ENCODE assay signal across 10 mouse cellular contexts in genomic region chr16:44530191-44530590, GRCm38 (mm10). TPM values are rescaled to one million over a fixed set of nuclear protein-coding genes. Genes with fewer than 3 reads are reported as not detected.
DNase-seq lines count a peak whose midpoint lies in the region; ATAC-seq and TF ChIP-seq lines count a peak whose summit lies in the region.
"Had no signal": no experiment of that assay in that cellular context is flagged by ENCODE, and none has a peak within 500 bp of the region (broad histone marks: within the 10 kb centered on the region; RNA-seq: fewer than 3 reads in every experiment).

No protein-coding gene starts in this region.

- no peak for DNase-seq in heart, embryonic 10.5 days (ENCODE audit: low spot score)
- DNase-seq in heart, postnatal 14 days, result no peak
- DNase-seq in CH12.LX (ENCODE audit: extremely low read depth), result peak; percentile 24
- no peak for DNase-seq in kidney, adult 18-20 months

- dilution Hi-C loops in CH12.LX (cut with MboI; ENCODE audit: extremely low pct_ligation_motif_present, extremely low pct_unique_long_range_greater_than_20kb, low sequenced_read_pairs), result no loop called here

- peak; percentile 47 for TF ChIP-seq EP300 in CH12.LX (IDR thresholded peaks at IDR 0.05; ENCODE audit: low read length)

- WGBS in heart, embryonic 10.5 days, result 22% methylated on average over 9 of the region's 9 CpGs
- 23% methylated on average over 9 of the region's 9 CpGs for WGBS in embryonic facial prominence, embryonic 15.5 days
- WGBS in limb, embryonic 13.5 days, result 31% methylated on average over 9 of the region's 9 CpGs

- no peaks in the 10 kb centered on the region for H3K36me3 ChIP-seq in heart, embryonic 10.5 days
- no peaks in the 10 kb centered on the region for H3K36me3 ChIP-seq in CH12.LX (replicated peaks in 1 of 2; ENCODE audit: control insufficient read depth in 1 of 2, insufficient read depth in 1 of 2, low read length in 1 of 2)
- peaks cover 3% of the 10 kb centered on the region for H3K36me3 ChIP-seq in embryonic facial prominence, embryonic 15.5 days
- H3K36me3 ChIP-seq in limb, embryonic 13.5 days, result peaks cover 34% of the 10 kb centered on the region

- H3K27ac ChIP-seq in heart, embryonic 10.5 days, result peak overlapping the region; percentile 39; the same call in 1 of the 2 replicates
- H3K27ac ChIP-seq in CH12.LX (ENCODE audit: insufficient read depth, low read depth), result no peak overlapping the region
- H3K27ac ChIP-seq in embryonic facial prominence, embryonic 15.5 days (replicated peaks), result peak overlapping the region; percentile 84
- peak overlapping the region; percentile 70; the same call in 1 of the 2 replicates for H3K27ac ChIP-seq in limb, embryonic 13.5 days

- no peaks in the 10 kb centered on the region for H3K79me2 ChIP-seq in CH12.LX (replicated peaks; ENCODE audit: control insufficient read depth, extremely low read depth, insufficient read depth, poor library complexity, severe bottlenecking)

- H3K9ac ChIP-seq in CH12.LX (ENCODE audit: insufficient read depth, low read depth), result no peak overlapping the region
- H3K9ac ChIP-seq in embryonic facial prominence, embryonic 15.5 days, result no peak overlapping the region
- no peak overlapping the region for H3K9ac ChIP-seq in limb, embryonic 13.5 days

- TF ChIP-seq POLR2A in CH12.LX (IDR thresholded peaks at IDR 0.05; ENCODE audit: low read depth, low read length), result no peak

- TF ChIP-seq CTCF in CH12.LX (conservative IDR thresholded peaks at IDR 0.05 in 1 of 2, IDR thresholded peaks at IDR 0.05 in 1 of 2; ENCODE audit: low read depth in 2 of 2, low read length in 2 of 2), result no peak

- H3K9me3 ChIP-seq in heart, embryonic 10.5 days, result no peaks in the 10 kb centered on the region
- no peaks in the 10 kb centered on the region for H3K9me3 ChIP-seq in CH12.LX (replicated peaks; ENCODE audit: low read length)
- H3K9me3 ChIP-seq in embryonic facial prominence, embryonic 15.5 days (replicated peaks), result no peaks in the 10 kb centered on the region
- H3K9me3 ChIP-seq in limb, embryonic 13.5 days, result peaks cover 4% of the 10 kb centered on the region; the same call in 1 of the 2 replicates

- H3K4me3 ChIP-seq in heart, embryonic 10.5 days, result no peak overlapping the region
- no peak overlapping the region for H3K4me3 ChIP-seq in CH12.LX (replicated peaks in 1 of 3; ENCODE audit: low read depth in 2 of 3, low read length in 2 of 3, poor library complexity in 1 of 3)
- H3K4me3 ChIP-seq in embryonic facial prominence, embryonic 15.5 days (replicated peaks), result no peak overlapping the region
- no peak overlapping the region for H3K4me3 ChIP-seq in limb, embryonic 13.5 days

- ATAC-seq in embryonic facial prominence, embryonic 15.5 days (ENCODE audit: insufficient number of reproducible peaks, low FRiP score, low TSS enrichment, low read depth), result no peak
- no peak for ATAC-seq in limb, embryonic 13.5 days (ENCODE audit: low FRiP score, low read depth)
- no peak for ATAC-seq in activated CD4-positive, CD25-positive, alpha-beta regulatory T cell, adult 4 months
- ATAC-seq in erythroid progenitor cell, adult 5-6 weeks (replicated peaks; ENCODE audit: low FRiP score, poor library complexity, severe bottlenecking), result no peak
- ATAC-seq: CD4-positive, CD25-positive, alpha-beta regulatory T cell, adult 4 months had no signal

- intact Hi-C loops in heart, postnatal 14 days (cut with DNase I), result no loop called here

- H3K27me3 ChIP-seq in heart, embryonic 10.5 days (ENCODE audit: insufficient read depth, poor library complexity, severe bottlenecking), result no peaks in the 10 kb centered on the region
- no peaks in the 10 kb centered on the region for H3K27me3 ChIP-seq in CH12.LX (replicated peaks)
- H3K27me3 ChIP-seq in embryonic facial prominence, embryonic 15.5 days, result no peaks in the 10 kb centered on the region
- H3K27me3 ChIP-seq in limb, embryonic 13.5 days, result no peaks in the 10 kb centered on the region

- H3K4me2 ChIP-seq in CH12.LX (ENCODE audit: insufficient read depth, low read depth, poor library complexity, severe bottlenecking), result peak overlapping the region; percentile 17
- H3K4me2 ChIP-seq in embryonic facial prominence, embryonic 15.5 days (replicated peaks), result peak overlapping the region; percentile 22; the same call in 1 of the 2 replicates
- H3K4me2 ChIP-seq in limb, embryonic 13.5 days (replicated peaks), result peak overlapping the region; percentile 52

- in situ Hi-C loops in CH12.LX (cut with MboI; ENCODE audit: low pct_ligation_motif_present, low pct_unique_long_range_greater_than_20kb, low sequenced_read_pairs), result no loop called here

- peaks cover 57% of the 10 kb centered on the region for H3K4me1 ChIP-seq in heart, embryonic 10.5 days
- H3K4me1 ChIP-seq in CH12.LX (ENCODE audit: control insufficient read depth in 1 of 2, insufficient read depth in 2 of 2), result peaks cover 11 to 31% of the 10 kb centered on the region in 2 experiments; a peak in 3 of 4 replicates
- peaks cover 75% of the 10 kb centered on the region for H3K4me1 ChIP-seq in embryonic facial prominence, embryonic 15.5 days
- H3K4me1 ChIP-seq in limb, embryonic 13.5 days, result peaks cover 88% of the 10 kb centered on the region

- TF ChIP-seq RAD21 in CH12.LX (IDR thresholded peaks at IDR 0.05; ENCODE audit: low read depth, low read length), result no peak

TF ChIP-seq in CH12.LX, 34 proteins besides CTCF, POLR2A, EP300 and RAD21:
- TF ChIP-seq CHD2 (IDR thresholded peaks at IDR 0.05; ENCODE audit: low read length) (no peak), PAX5 (IDR thresholded peaks at IDR 0.05; ENCODE audit: low read length) (no peak), TBP (conservative IDR thresholded peaks at IDR 0.05; ENCODE audit: low read depth, low read length) (no peak), ELF1 (IDR thresholded peaks at IDR 0.05; ENCODE audit: low read depth, low read length) (no peak), ZC3H11A (IDR thresholded peaks at IDR 0.05; ENCODE audit: low read depth, low read length) (no peak)

RNA-seq across cellular contexts. Expression of gene Boc, which starts 28.5 kb away (rescaled TPM):
- 5.4 and 8.7 TPM in 2 replicates for polyA plus RNA-seq in heart, embryonic 10.5 days (2016; fragmentation: Nextera tagmentation; extraction: Ambion mirVana)
- total RNA-seq in heart, postnatal 14 days (2021), result 1 to 10 TPM; 7.1 to 8.6 TPM
- total RNA-seq in CH12.LX (2012; rRNA removed), result 0.25 and 0.29 TPM in 2 replicates
- 0.47 and 0.67 TPM in 2 replicates for total RNA-seq in CH12.LX (2014; rRNA removed)
- 1.2 and 1.5 TPM in 2 replicates for polyA plus RNA-seq in CH12.LX (2012; ENCODE audit: insufficient read length, low read depth)
- 42.3 and 49.1 TPM in 2 replicates for polyA plus RNA-seq in embryonic facial prominence, embryonic 15.5 days (2015; fragmentation: Nextera tagmentation; extraction: Ambion mirVana)
- 58.7 and 63.5 TPM in 2 replicates for polyA plus RNA-seq in limb, embryonic 13.5 days (2015; fragmentation: Nextera tagmentation; extraction: Ambion mirVana)
- polyA plus RNA-seq in activated CD4-positive, CD25-positive, alpha-beta regulatory T cell, adult 4 months (2017; shearing (Covaris generic)), result under 1 TPM; 0.09 to 0.10 TPM
- not detected in 2 replicates for total RNA-seq in erythroid progenitor cell, adult 5-6 weeks (2015; ENCODE audit: low replicate concordance)
- not detected in 2 replicates for total RNA-seq in erythroid progenitor cell, adult 5-6 weeks (2017; ENCODE audit: low replicate concordance)
- total RNA-seq: megakaryocyte-erythroid progenitor cell, adult 5-6 weeks had no signal
